Mouse (Mus musculus): ENCODE data around the gene St7l. TPM values are rescaled to one million over a fixed set of nuclear protein-coding genes. Genes with fewer than 3 reads are reported as not detected.
A peak's percentile ranks its signal among the peaks of the same experiment; 100 is the strongest.

Gene St7l
- polyA plus RNA-seq, 1 experiment, result 14.1 TPM

GRCm38 (mm10) chr3:104967548-104968300, 103.9 kb downstream of the St7l start:
- H3K27ac ChIP-seq (ENCODE audit: insufficient read depth, low read length), result no peak overlapping the region
- H3K4me1 ChIP-seq (ENCODE audit: control insufficient read depth, insufficient read depth, low read length), result no peaks in the 10 kb centered on the region
- H3K4me3 ChIP-seq (ENCODE audit: insufficient read depth, low read length), result peak overlapping the region; percentile 54
- TF ChIP-seq POLR2A (IDR thresholded peaks at IDR 0.05; ENCODE audit: extremely low read depth, insufficient read depth, low read length) (0 out of 2 replicates have a peak, but pooled peaks have one; percentile 29), CTCF (IDR thresholded peaks at IDR 0.05; ENCODE audit: extremely low read depth, insufficient read depth, low read length) (peak; percentile 56)

Other genes with a start within 250 kb of the St7l start
- gene Slc16a1, start 225.3 kb upstream of the St7l start, polyA plus RNA-seq (2012; rRNA removed), result 20.4 and 24.6 TPM in 2 replicates
- 0.93 and 1.1 TPM in 2 replicates for gene Ppm1j, start 82.9 kb upstream of the St7l start, polyA plus RNA-seq (2012; rRNA removed)
- gene Fam19a3, start 82.2 kb upstream of the St7l start, polyA plus RNA-seq (2012; rRNA removed), result 0.08 TPM in 2 replicates
- gene Rhoc, start 75.6 kb upstream of the St7l start, polyA plus RNA-seq (2012; rRNA removed), result 26.5 and 32.5 TPM in 2 replicates
- gene Mov10, start 45.4 kb upstream of the St7l start, polyA plus RNA-seq (2012; rRNA removed), result 11.8 and 13.4 TPM in 2 replicates
- 27.1 TPM in 2 replicates for gene Capza1, start 500 bp downstream of the St7l start, polyA plus RNA-seq (2012; rRNA removed)
- gene Wnt2b, start 97.9 kb downstream of the St7l start, polyA plus RNA-seq (2012; rRNA removed), result 1.0 and 1.5 TPM in 2 replicates
- 6.3 and 6.8 TPM in 2 replicates for gene Cttnbp2nl, start 189.1 kb downstream of the St7l start, polyA plus RNA-seq (2012; rRNA removed)
- gene 4930564D02Rik, start 202.8 kb downstream of the St7l start, polyA plus RNA-seq (2012; rRNA removed), result not detected in 2 replicates

Data from cortical plate, adult 2 months (tissue).